In the genomic region with DNA sequence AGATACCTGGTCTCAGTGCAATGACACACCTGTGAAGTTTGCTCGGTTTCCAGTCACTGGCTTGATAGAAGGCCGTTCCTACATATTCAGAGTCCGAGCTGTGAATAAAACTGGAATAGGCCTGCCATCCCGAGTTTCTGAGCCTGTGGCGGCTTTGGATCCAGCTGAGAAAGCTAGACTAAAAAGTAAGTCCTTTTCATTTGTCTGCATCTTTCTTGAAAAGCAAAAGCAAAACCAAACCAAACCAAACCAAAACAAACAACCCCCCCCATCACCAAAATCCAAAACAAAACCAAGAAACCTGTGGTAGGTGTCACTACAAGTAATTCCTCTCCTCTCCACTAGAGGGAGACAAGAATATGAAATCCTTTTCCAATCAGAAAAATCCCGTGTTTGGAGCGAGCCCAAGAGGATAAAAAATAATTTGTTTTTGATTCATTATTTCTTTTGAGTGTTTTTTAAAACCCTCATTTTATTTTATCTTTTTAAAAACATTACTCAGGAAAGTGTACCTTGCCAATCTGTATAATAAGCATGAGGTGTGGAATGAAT, we compare ENCODE assay signal across 10 mouse cellular contexts.
DNase-seq lines count a peak whose midpoint lies in the region; ATAC-seq and TF ChIP-seq lines count a peak whose summit lies in the region.
"Had no signal": no experiment of that assay in that cellular context is flagged by ENCODE, and none has a peak within 500 bp of the region (broad histone marks: within the 10 kb centered on the region; RNA-seq: fewer than 3 reads in every experiment).

No protein-coding gene starts in this region.

- peak; percentile 14 for DNase-seq in adrenal gland, postnatal 14 days
- no peak for DNase-seq in adrenal gland, postnatal 10 days
- no peak for DNase-seq in left cerebral cortex, adult 2 months (ENCODE audit: extremely low spot score in 1 of 2, low spot score in 2 of 2)
- no peak for DNase-seq in left cerebral cortex, postnatal 36 days (ENCODE audit: low spot score in 2 of 2)
- no peak for DNase-seq in thymus, postnatal 36 days
- no peak for DNase-seq in adrenal gland, postnatal 36 days
- DNase-seq: cerebellum, adult 9-11 months; liver, embryonic 13.5 days had no signal

- 0 out of 2 replicates have a peak, but pooled peaks have one; percentile 22 for ATAC-seq in common myeloid progenitor, adult 5-6 weeks (replicated peaks; ENCODE audit: low read depth, poor library complexity, severe bottlenecking)
- ATAC-seq in neutrophil, adult 5-6 weeks (ENCODE audit: extremely low read depth, insufficient number of reproducible peaks, low FRiP score, poor library complexity, severe bottlenecking), result 0 out of 2 replicates have a peak, but pooled peaks have one; percentile 36

- no peak overlapping the region for H3K4me3 ChIP-seq in left cerebral cortex, adult 2 months
- H3K4me3 ChIP-seq: liver, embryonic 13.5 days had no signal

- no peak overlapping the region for H3K27ac ChIP-seq in left cerebral cortex, adult 2 months
- H3K27ac ChIP-seq: liver, embryonic 13.5 days had no signal

- intact Hi-C loops in left cerebral cortex, adult 2 months (cut with DNase I), result loop anchor here (2.0 kb wide), 1 partner anchor 130 kb away; no protein-coding TSS in a partner anchor
- intact Hi-C loops in left cerebral cortex, postnatal 36 days (cut with DNase I), result loop anchor here (1.0 to 5.0 kb wide), 4 partner anchors 58 to 168 kb away; a partner anchor contains a TSS

- peak; percentile 84 for TF ChIP-seq CTCF in left cerebral cortex, adult 2 months (IDR thresholded peaks at IDR 0.05)
